Mouse (Mus musculus): ENCODE measurements at regions not wholly inside any gene's neighbourhood (a gene's known extent, or its start where the extent isn't known, plus 50 kb on each side); places are given as distances from the start of the nearest gene placed in this dataset.

DNA sequence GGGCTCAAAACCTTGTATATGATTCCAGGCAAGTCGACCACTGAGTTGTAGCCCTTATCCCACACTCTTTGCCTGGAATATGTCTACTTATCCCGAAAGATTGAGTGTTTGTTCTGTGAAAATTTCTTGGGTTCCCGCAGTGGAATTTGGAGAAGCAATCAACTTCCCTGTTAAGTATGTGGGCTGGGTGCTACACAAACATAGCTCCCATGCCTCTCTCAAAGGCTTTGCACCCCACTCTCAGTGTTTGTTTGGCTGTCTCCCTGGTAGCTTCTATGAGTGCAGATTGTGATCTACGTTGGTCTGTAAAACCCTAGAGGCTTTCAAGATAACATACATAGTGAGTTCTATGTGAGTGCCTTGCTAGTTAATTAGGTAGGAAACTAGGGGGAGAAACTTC lies 1184.2 kb downstream of the 4930447A16Rik start:
- DNase-seq: no peak

Measured in cerebellum, adult 18-20 months (tissue).